In genomic region chr2:110590007-110590406, GRCm38 (mm10) we compare ENCODE assay signal across 28 mouse cellular contexts. TPM values are rescaled to one million over a fixed set of nuclear protein-coding genes. Genes with fewer than 3 reads are reported as not detected.
"Had no signal": no experiment of that assay in that cellular context is flagged by ENCODE, and none has a peak within 500 bp of the region (broad histone marks: within the 10 kb centered on the region; RNA-seq: fewer than 3 reads in every experiment).

No protein-coding gene starts in this region.

- H3K27ac ChIP-seq: liver, embryonic 14.5 days; midbrain, embryonic 10.5 days; midbrain, embryonic 13.5 days; midbrain, embryonic 15.5 days; neural tube, embryonic 13.5 days; neural tube, embryonic 15.5 days; stomach, embryonic 15.5 days; stomach, postnatal 0 days had no signal

- ATAC-seq: midbrain, embryonic 13.5 days; midbrain, embryonic 15.5 days had no signal

- H3K4me2 ChIP-seq: lung, embryonic 14.5 days; midbrain, embryonic 13.5 days; midbrain, embryonic 15.5 days; neural tube, embryonic 13.5 days; neural tube, embryonic 15.5 days; stomach, embryonic 15.5 days had no signal

- H3K4me3 ChIP-seq: midbrain, embryonic 10.5 days; midbrain, embryonic 13.5 days; midbrain, embryonic 15.5 days; myocyte; neural tube, embryonic 13.5 days; neural tube, embryonic 15.5 days; stomach, embryonic 15.5 days had no signal

- H3K9me3 ChIP-seq: midbrain, embryonic 10.5 days; midbrain, embryonic 13.5 days; midbrain, embryonic 15.5 days; neural tube, embryonic 13.5 days; neural tube, embryonic 15.5 days; stomach, embryonic 15.5 days had no signal

- DNase-seq: lung, adult 18-20 months; lung, embryonic 14.5 days; lung, postnatal 14 days; lung, postnatal 36 days; retina, postnatal 1 day; right cerebral cortex, adult 18-20 months; right cerebral cortex, postnatal 25 days; right cerebral cortex, postnatal 4 days; thymus, adult 2 months; thymus, postnatal 25 days; thymus, postnatal 4 days had no signal

- H3K36me3 ChIP-seq: midbrain, embryonic 10.5 days; midbrain, embryonic 13.5 days; midbrain, embryonic 15.5 days; neural tube, embryonic 13.5 days; neural tube, embryonic 15.5 days; stomach, embryonic 15.5 days had no signal

- H3K9ac ChIP-seq: liver, embryonic 14.5 days; lung, embryonic 14.5 days; midbrain, embryonic 13.5 days; midbrain, embryonic 15.5 days; neural tube, embryonic 13.5 days; neural tube, embryonic 15.5 days; stomach, embryonic 15.5 days had no signal

- H3K27me3 ChIP-seq: midbrain, embryonic 13.5 days; midbrain, embryonic 15.5 days; neural tube, embryonic 13.5 days; neural tube, embryonic 15.5 days; stomach, embryonic 15.5 days had no signal

- H3K4me1 ChIP-seq: midbrain, embryonic 10.5 days; midbrain, embryonic 13.5 days; midbrain, embryonic 15.5 days; neural tube, embryonic 13.5 days; neural tube, embryonic 15.5 days; stomach, embryonic 15.5 days had no signal

RNA-seq across cellular contexts. Expression of gene Slc5a12, which starts 7.1 kb away (rescaled TPM):
- total RNA-seq: megakaryocyte, adult 5-6 weeks; megakaryocyte-erythroid progenitor cell, adult 5-6 weeks had no signal
- polyA plus RNA-seq: liver, embryonic 14.5 days; liver, embryonic 16.5 days; lung, embryonic 14.5 days; lung, embryonic 16.5 days; midbrain, embryonic 10.5 days; midbrain, embryonic 13.5 days; midbrain, embryonic 15.5 days; myocyte; neural tube, embryonic 11.5 days; neural tube, embryonic 13.5 days; neural tube, embryonic 15.5 days; spleen, adult 2 months; stomach, embryonic 15.5 days; stomach, postnatal 0 days; testis, adult 2 months; thymus, adult 2 months; urinary bladder, adult 2 months had no signal
